Mouse (Mus musculus): ENCODE measurements around the gene Lbp. TPM values are rescaled to one million over a fixed set of nuclear protein-coding genes. Genes with fewer than 3 reads are reported as not detected.

Lbp gene
- total and polyA plus RNA-seq, 3 experiments = not detected

- no peak for DNase-seq (ENCODE audit: low spot score)
- no peaks in the 10 kb centered on the region for H3K36me3 ChIP-seq (replicated peaks)
- no peak for ATAC-seq (ENCODE audit: extremely low read depth, insufficient number of reproducible peaks, low FRiP score, poor library complexity, severe bottlenecking)
- no peaks in the 10 kb centered on the region for H3K4me1 ChIP-seq (ENCODE audit: insufficient read depth, low read depth, low read length)
- TF ChIP-seq TAL1 (conservative IDR thresholded peaks at IDR 0.05; ENCODE audit: low read depth, low read length) = no peak
- TF ChIP-seq GATA2 (IDR thresholded peaks at IDR 0.05; ENCODE audit: borderline replicate concordance, low read depth, low read length) = no peak
- no peak for TF ChIP-seq CTCF (IDR thresholded peaks at IDR 0.05; ENCODE audit: low read depth, low read length)
- no peak for TF ChIP-seq GATA1 (IDR thresholded peaks at IDR 0.05; ENCODE audit: borderline replicate concordance, low read length)
- TF ChIP-seq POLR2AphosphoS5 (IDR thresholded peaks at IDR 0.05; ENCODE audit: insufficient replicate concordance, low read depth, low read length) = no peak
- H3K4me3 ChIP-seq (ENCODE audit: low read depth, low read length) = no peak overlapping the region
- no peaks in the 10 kb centered on the region for H3K9me3 ChIP-seq (replicated peaks)
- peaks cover 11% of the 10 kb centered on the region; the same call in 1 of the 2 replicates for H3K27me3 ChIP-seq (ENCODE audit: insufficient read depth, low read length)
Measured at GRCm38 (mm10) chr2:158270017-158270416, 36.3 kb upstream of the Lbp start.

- no peaks in the 10 kb centered on the region for H3K4me1 ChIP-seq (ENCODE audit: insufficient read depth, low read depth, low read length)
- TF ChIP-seq TAL1 (conservative IDR thresholded peaks at IDR 0.05; ENCODE audit: low read depth, low read length) = no peak
- no peak for TF ChIP-seq CTCF (IDR thresholded peaks at IDR 0.05; ENCODE audit: low read depth, low read length)
- no peak for TF ChIP-seq GATA2 (IDR thresholded peaks at IDR 0.05; ENCODE audit: borderline replicate concordance, low read depth, low read length)
- no peaks in the 10 kb centered on the region for H3K9me3 ChIP-seq (replicated peaks)
- ATAC-seq (ENCODE audit: extremely low read depth, insufficient number of reproducible peaks, low FRiP score, poor library complexity, severe bottlenecking) (no peak), DNase-seq (ENCODE audit: low spot score) (no peak)
- peaks cover 11% of the 10 kb centered on the region; the same call in 1 of the 2 replicates for H3K27me3 ChIP-seq (ENCODE audit: insufficient read depth, low read length)
- no peak overlapping the region for H3K4me3 ChIP-seq (ENCODE audit: low read depth, low read length)
- no peaks in the 10 kb centered on the region for H3K36me3 ChIP-seq (replicated peaks)
Measured at GRCm38 (mm10) chr2:158273646-158274045, 32.6 kb upstream of the Lbp start.

GRCm38 (mm10) chr2:158275349-158275748 is 30.9 kb upstream of the Lbp start:
- Histone ChIP-seq H3K36me3 (replicated peaks) (no peaks in the 10 kb centered on the region), H3K9me3 (replicated peaks) (no peaks in the 10 kb centered on the region), H3K27me3 (ENCODE audit: insufficient read depth, low read length) (peaks cover 8% of the 10 kb centered on the region; the same call in 1 of the 2 replicates), H3K4me3 (ENCODE audit: low read depth, low read length) (no peak overlapping the region), H3K4me1 (ENCODE audit: insufficient read depth, low read depth, low read length) (no peaks in the 10 kb centered on the region)
- TF ChIP-seq POLR2AphosphoS5 (IDR thresholded peaks at IDR 0.05; ENCODE audit: insufficient replicate concordance, low read depth, low read length) (no peak), CTCF (IDR thresholded peaks at IDR 0.05; ENCODE audit: low read depth, low read length) (no peak)
- DNase-seq (ENCODE audit: low spot score) (no peak), ATAC-seq (ENCODE audit: extremely low read depth, insufficient number of reproducible peaks, low FRiP score, poor library complexity, severe bottlenecking) (no peak)

GRCm38 (mm10) chr2:158275811-158276210 is 30.5 kb upstream of the Lbp start:
- Histone ChIP-seq H3K27me3 (ENCODE audit: insufficient read depth, low read length) (peaks cover 8% of the 10 kb centered on the region; the same call in 1 of the 2 replicates), H3K36me3 (replicated peaks) (no peaks in the 10 kb centered on the region), H3K9me3 (replicated peaks) (no peaks in the 10 kb centered on the region), H3K4me1 (ENCODE audit: insufficient read depth, low read depth, low read length) (no peaks in the 10 kb centered on the region), H3K4me3 (ENCODE audit: low read depth, low read length) (no peak overlapping the region)
- no peak for ATAC-seq (ENCODE audit: extremely low read depth, insufficient number of reproducible peaks, low FRiP score, poor library complexity, severe bottlenecking)
- no peak for TF ChIP-seq GATA2 (IDR thresholded peaks at IDR 0.05; ENCODE audit: borderline replicate concordance, low read depth, low read length)
- TF ChIP-seq POLR2AphosphoS5 (IDR thresholded peaks at IDR 0.05; ENCODE audit: insufficient replicate concordance, low read depth, low read length) = no peak
- TF ChIP-seq GATA1 (IDR thresholded peaks at IDR 0.05; ENCODE audit: borderline replicate concordance, low read length) = no peak
- no peak for TF ChIP-seq TAL1 (conservative IDR thresholded peaks at IDR 0.05; ENCODE audit: low read depth, low read length)
- no peak for TF ChIP-seq CTCF (IDR thresholded peaks at IDR 0.05; ENCODE audit: low read depth, low read length)
- no peak for DNase-seq (ENCODE audit: low spot score)

- TF ChIP-seq POLR2AphosphoS5 (IDR thresholded peaks at IDR 0.05; ENCODE audit: insufficient replicate concordance, low read depth, low read length) = no peak
- no peak for TF ChIP-seq TAL1 (conservative IDR thresholded peaks at IDR 0.05; ENCODE audit: low read depth, low read length)
- TF ChIP-seq CTCF (IDR thresholded peaks at IDR 0.05; ENCODE audit: low read depth, low read length) = no peak
- TF ChIP-seq GATA1 (IDR thresholded peaks at IDR 0.05; ENCODE audit: borderline replicate concordance, low read length) = no peak
- TF ChIP-seq GATA2 (IDR thresholded peaks at IDR 0.05; ENCODE audit: borderline replicate concordance, low read depth, low read length) = no peak
- DNase-seq (ENCODE audit: low spot score) (no peak), ATAC-seq (ENCODE audit: extremely low read depth, insufficient number of reproducible peaks, low FRiP score, poor library complexity, severe bottlenecking) (no peak)
- Histone ChIP-seq H3K36me3 (replicated peaks) (no peaks in the 10 kb centered on the region), H3K4me1 (ENCODE audit: insufficient read depth, low read depth, low read length) (no peaks in the 10 kb centered on the region), H3K9me3 (replicated peaks) (no peaks in the 10 kb centered on the region), H3K27me3 (ENCODE audit: insufficient read depth, low read length) (peaks cover 10% of the 10 kb centered on the region; the same call in 1 of the 2 replicates), H3K4me3 (ENCODE audit: low read depth, low read length) (no peak overlapping the region)
Measured at GRCm38 (mm10) chr2:158276451-158276850, 29.8 kb upstream of the Lbp start.

GRCm38 (mm10) chr2:158276878-158277277 is 29.4 kb upstream of the Lbp start:
- DNase-seq (ENCODE audit: low spot score) (no peak), ATAC-seq (ENCODE audit: extremely low read depth, insufficient number of reproducible peaks, low FRiP score, poor library complexity, severe bottlenecking) (no peak)
- H3K4me1 ChIP-seq (ENCODE audit: insufficient read depth, low read depth, low read length) = no peaks in the 10 kb centered on the region
- no peak overlapping the region for H3K4me3 ChIP-seq (ENCODE audit: low read depth, low read length)
- H3K27me3 ChIP-seq (ENCODE audit: insufficient read depth, low read length) = peaks cover 10% of the 10 kb centered on the region; the same call in 1 of the 2 replicates
- H3K36me3 ChIP-seq (replicated peaks) = no peaks in the 10 kb centered on the region
- no peak for TF ChIP-seq GATA2 (IDR thresholded peaks at IDR 0.05; ENCODE audit: borderline replicate concordance, low read depth, low read length)
- TF ChIP-seq TAL1 (conservative IDR thresholded peaks at IDR 0.05; ENCODE audit: low read depth, low read length) = no peak
- no peak for TF ChIP-seq POLR2AphosphoS5 (IDR thresholded peaks at IDR 0.05; ENCODE audit: insufficient replicate concordance, low read depth, low read length)
- TF ChIP-seq GATA1 (IDR thresholded peaks at IDR 0.05; ENCODE audit: borderline replicate concordance, low read length) = no peak
- TF ChIP-seq CTCF (IDR thresholded peaks at IDR 0.05; ENCODE audit: low read depth, low read length) = no peak
- H3K9me3 ChIP-seq (replicated peaks) = no peaks in the 10 kb centered on the region

GRCm38 (mm10) chr2:158279656-158280055 is 26.6 kb upstream of the Lbp start:
- no peak for TF ChIP-seq POLR2AphosphoS5 (IDR thresholded peaks at IDR 0.05; ENCODE audit: insufficient replicate concordance, low read depth, low read length)
- no peak for TF ChIP-seq GATA1 (IDR thresholded peaks at IDR 0.05; ENCODE audit: borderline replicate concordance, low read length)
- no peak for TF ChIP-seq TAL1 (conservative IDR thresholded peaks at IDR 0.05; ENCODE audit: low read depth, low read length)
- no peak for TF ChIP-seq GATA2 (IDR thresholded peaks at IDR 0.05; ENCODE audit: borderline replicate concordance, low read depth, low read length)
- TF ChIP-seq CTCF (IDR thresholded peaks at IDR 0.05; ENCODE audit: low read depth, low read length) = no peak
- Histone ChIP-seq H3K9me3 (replicated peaks) (no peaks in the 10 kb centered on the region), H3K27me3 (ENCODE audit: insufficient read depth, low read length) (peaks cover 11% of the 10 kb centered on the region; the same call in 1 of the 2 replicates), H3K4me3 (ENCODE audit: low read depth, low read length) (no peak overlapping the region), H3K36me3 (replicated peaks) (no peaks in the 10 kb centered on the region), H3K4me1 (ENCODE audit: insufficient read depth, low read depth, low read length) (no peaks in the 10 kb centered on the region)
- no peak for DNase-seq (ENCODE audit: low spot score)
- ATAC-seq (ENCODE audit: extremely low read depth, insufficient number of reproducible peaks, low FRiP score, poor library complexity, severe bottlenecking) = no peak
